Mouse (Mus musculus) spleen, postnatal 36 days (tissue): Measurements from ENCODE around the gene Lrrfip1.

ENCODE experiments used
- DNase-seq, 2 experiments: peaks; one replicate each; pipeline ENCODE4 v3.0.0; 2022; ENCODE audit warnings: low spot score in 2 of 2, mixed read lengths in 1 of 2

Gene Lrrfip1

DNA sequence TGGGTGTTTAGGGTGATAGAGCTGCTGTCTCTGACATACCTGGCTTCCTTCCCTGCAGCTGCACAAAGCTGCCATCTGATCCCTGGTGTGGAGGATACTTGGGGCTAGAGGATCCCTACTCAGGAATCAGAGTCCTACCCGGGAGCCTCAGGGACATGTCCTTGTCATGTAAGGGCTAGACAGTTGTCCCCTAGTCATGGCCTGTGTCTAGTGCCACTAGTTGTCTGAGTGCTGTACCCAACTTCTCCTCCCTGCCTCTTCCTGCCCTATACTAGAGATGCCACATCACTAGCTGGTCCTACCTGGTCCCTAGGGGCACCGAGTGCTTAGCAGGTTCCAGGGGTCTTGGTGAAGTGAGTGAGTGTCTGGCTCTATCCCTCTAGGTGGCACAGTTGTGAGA, 138.5 kb downstream of the Lrrfip1 start:
- DNase-seq, result no peak

GRCm38 (mm10) chr1:91144813-91145212, 146.3 kb downstream of the Lrrfip1 start, which contains the start of gene Rbm44:
Rbm44 (plus strand) TSS chr1:91145089.
- peak in 1 of 2 experiments; percentile 34 for DNase-seq

DNA sequence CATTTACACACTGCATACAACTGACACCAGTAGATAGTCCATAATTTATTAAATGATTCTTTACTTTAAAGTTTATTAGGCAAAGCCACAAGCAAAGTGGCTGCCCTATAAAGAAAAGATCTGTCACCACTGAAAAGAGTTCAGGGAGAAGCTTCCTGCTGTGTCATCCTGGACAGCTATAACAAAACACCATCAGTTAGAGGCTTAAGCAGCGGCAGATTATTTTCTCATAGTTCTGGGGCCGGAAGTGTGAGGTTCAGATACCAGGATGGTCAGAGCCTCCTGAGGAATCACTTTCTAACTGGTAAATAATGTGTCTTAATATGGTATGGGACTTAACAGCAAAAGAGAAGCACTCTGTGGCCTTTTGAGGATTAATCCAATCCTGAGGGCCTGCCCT, 153.0 kb downstream of the Lrrfip1 start:
- no peak for DNase-seq

GRCm38 (mm10) chr1:91166798-91167197, 168.3 kb downstream of the Lrrfip1 start:
- DNase-seq, result no peak

DNA sequence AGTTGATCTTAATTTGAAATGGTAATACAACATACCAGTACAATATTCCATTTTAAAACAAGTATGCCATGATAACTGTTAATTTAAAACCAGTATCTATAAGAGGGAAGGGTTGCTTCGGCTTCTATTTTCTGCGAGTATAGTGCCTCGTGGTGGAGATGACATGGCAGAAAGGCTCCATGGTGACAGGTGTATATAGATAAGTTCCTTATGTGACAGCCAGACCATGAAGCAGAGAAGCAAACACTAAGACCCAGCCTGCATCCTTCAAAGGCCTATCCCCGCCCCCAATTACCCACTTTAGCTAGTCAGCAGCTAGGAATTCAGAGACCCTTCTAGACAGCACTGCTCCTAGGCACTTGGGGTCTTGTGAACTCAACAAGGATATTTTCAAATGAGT, 170.6 kb downstream of the Lrrfip1 start:
- DNase-seq, result no peak

DNA sequence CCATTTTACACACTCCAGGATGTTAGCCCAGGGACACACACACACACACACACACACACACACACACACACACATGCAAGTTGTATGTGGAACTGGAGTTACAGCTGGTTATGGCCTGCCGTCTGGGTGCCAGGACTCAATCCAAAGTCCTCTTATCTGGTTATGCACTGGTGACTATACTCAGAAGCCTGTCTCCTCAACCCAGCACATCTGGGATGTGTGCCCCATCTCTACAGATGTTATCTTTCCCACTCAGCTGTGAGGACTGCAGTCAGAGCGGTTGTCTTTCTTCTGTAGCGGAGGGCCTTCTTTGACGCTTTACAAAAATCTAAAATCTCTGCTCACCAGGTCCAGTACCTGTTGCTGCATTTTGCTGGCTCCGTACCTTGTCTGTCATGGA, 176.3 kb downstream of the Lrrfip1 start:
- no peak for DNase-seq

GRCm38 (mm10) chr1:91176026-91176425, 177.5 kb downstream of the Lrrfip1 start:
- DNase-seq, result no peak

DNA sequence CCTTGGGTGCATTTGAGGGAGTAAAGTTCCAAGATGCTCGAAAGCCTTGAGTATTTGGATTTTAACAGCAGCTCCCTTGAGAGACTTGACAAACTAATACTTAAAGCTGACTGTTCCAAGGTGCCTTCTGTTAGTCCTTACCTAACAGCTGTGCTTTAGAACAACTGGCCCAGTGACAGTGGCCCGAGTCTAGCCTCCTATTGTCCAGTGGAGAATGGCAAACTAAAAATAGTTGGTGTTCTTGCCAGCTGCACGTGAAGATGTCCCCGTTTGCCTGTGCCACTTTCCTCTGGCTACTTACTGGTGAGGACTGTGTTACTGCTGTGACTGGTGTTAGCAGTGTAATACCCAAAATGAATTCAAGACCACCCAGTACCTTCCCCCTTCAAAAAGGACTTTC, 178.3 kb downstream of the Lrrfip1 start:
- no peak for DNase-seq
